Mouse (Mus musculus) small intestine, adult 2 months (tissue): ENCODE results near the gene Naa38. TPM values are rescaled to one million over a fixed set of nuclear protein-coding genes. Genes with fewer than 3 reads are reported as not detected.

ENCODE experiments used
- H3K27ac ChIP-seq: fragments of 200-500 bp; 2 replicates; pipeline ENCODE4 v1.5.1; 2012; ENCODE audit warnings: low read depth, low read length, control low read depth, inconsistent platforms; ENCODE audit not compliant: insufficient read depth
- H3K27me3 ChIP-seq: fragments of 200-500 bp; 2 replicates; pipeline ENCODE4 v1.6.1; 2012; ENCODE audit warnings: mild to moderate bottlenecking, moderate library complexity, low read length, inconsistent platforms; ENCODE audit not compliant: control insufficient read depth, insufficient read depth
- H3K36me3 ChIP-seq: fragments of 200-500 bp; 2 replicates; pipeline ENCODE4 v1.6.1; 2012; ENCODE audit warnings: mild to moderate bottlenecking, low read length, control low read depth, inconsistent platforms; ENCODE audit not compliant: control insufficient read depth, insufficient read depth
- H3K4me1 ChIP-seq: fragments of 200-500 bp; 2 replicates; pipeline ENCODE4 v1.6.1; 2012; ENCODE audit warnings: low read length, inconsistent platforms, mixed read lengths; ENCODE audit not compliant: control insufficient read depth, insufficient read depth, insufficient read length
- H3K4me3 ChIP-seq: fragments of 200-500 bp; 2 replicates; pipeline ENCODE4 v1.5.1; 2012; ENCODE audit warnings: low read depth, mild to moderate bottlenecking, control low read depth, inconsistent platforms, low read length, moderate library complexity
- CTCF ChIP-seq: fragments of 200-500 bp; IDR thresholded peaks from 2 replicates; pipeline ENCODE4 v1.5.1; 2012; ENCODE audit warnings: low read depth, mild to moderate bottlenecking, control low read depth, inconsistent platforms, low read length, moderate library complexity, mixed read lengths; ENCODE audit not compliant: insufficient replicate concordance, insufficient read length; ENCODE audit errors: extremely low read depth
- POLR2A ChIP-seq: fragments of 200-500 bp; IDR thresholded peaks from 2 replicates; pipeline ENCODE4 v1.6.1; 2012; ENCODE audit warnings: low read depth, mild to moderate bottlenecking, control low read depth, inconsistent platforms, low read length, moderate library complexity
- WGBS: fragments of 180-500 bp; shearing (Covaris S2); methylation state at CpG from one replicate; pipeline ENCODE4 v1.1.7; 2018; 5-methylcytosine and 5-hydroxymethylcytosine counted together
- polyA plus RNA-seq: library from polyadenylated mRNA; depleted of rRNA; stranded (reverse); fragments of >200 nt; gene quantifications from 2 replicates; pipeline ENCODE4 v1.2.3, GENCODE M21; 2012

Gene Naa38
- polyA plus RNA-seq, 1 experiment: 163 TPM

DNA sequence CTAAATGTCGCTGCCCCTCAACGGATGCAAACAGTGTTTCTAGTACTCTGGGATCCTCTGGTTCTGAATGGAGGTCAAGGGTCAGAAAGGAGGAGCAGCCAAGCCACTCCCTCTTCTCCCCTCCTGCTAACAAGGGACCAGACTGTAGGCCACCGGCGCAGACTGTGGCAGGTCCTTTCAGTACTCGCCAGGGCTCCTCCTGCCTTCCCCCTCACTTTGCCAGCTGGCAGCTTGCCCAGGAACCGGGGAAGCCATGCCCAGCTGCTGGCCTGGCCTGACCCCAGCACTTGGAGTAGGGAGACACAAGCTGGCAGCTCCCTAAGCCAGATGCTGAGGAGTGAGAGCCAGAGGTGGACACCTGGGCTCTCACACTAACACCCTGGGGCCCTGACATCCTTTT is 30.4 kb upstream of the Naa38 start:
- TF ChIP-seq POLR2A (peak; percentile 36; the same call in 1 of the 2 replicates), CTCF (0 out of 2 replicates have a peak, but pooled peaks have one; percentile 3)
- H3K27me3 ChIP-seq: no peaks in the 10 kb centered on the region
- H3K36me3 ChIP-seq: peaks cover 28% of the 10 kb centered on the region
- peak overlapping the region; percentile 58 for H3K4me3 ChIP-seq
- H3K4me1 ChIP-seq: peaks cover 26% of the 10 kb centered on the region
- 4% methylated on average over 6 of the region's 6 CpGs for whole genome bisulfite sequencing
- H3K27ac ChIP-seq: peak overlapping the region; percentile 98

DNA sequence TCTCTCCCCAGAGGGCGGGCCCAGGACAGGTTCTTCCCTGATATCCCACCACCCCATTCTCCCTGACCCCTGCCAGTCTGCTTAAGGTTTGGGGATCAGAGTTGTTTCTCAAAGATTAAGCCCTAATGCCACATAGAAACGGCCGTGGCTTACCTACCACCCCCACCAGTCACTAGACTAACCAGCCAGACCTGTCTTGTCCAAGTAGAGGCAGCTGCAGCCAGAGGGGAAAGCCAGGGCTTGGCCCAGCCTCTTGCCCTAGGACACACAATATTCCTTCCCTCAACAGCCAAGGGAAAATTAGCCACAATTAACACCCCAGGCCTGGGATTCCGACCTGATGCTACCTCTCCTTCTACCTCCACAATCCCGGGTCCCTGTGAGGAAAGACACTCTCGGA is 29.6 kb upstream of the Naa38 start:
- Histone ChIP-seq H3K27ac (peak overlapping the region; percentile 98), H3K4me3 (peak overlapping the region; percentile 50), H3K36me3 (peaks cover 20% of the 10 kb centered on the region), H3K27me3 (no peaks in the 10 kb centered on the region), H3K4me1 (peaks cover 26% of the 10 kb centered on the region)
- 15% methylated on average over 6 of the region's 6 CpGs for WGBS
- no peak for TF ChIP-seq POLR2A
- no peak for TF ChIP-seq CTCF

DNA sequence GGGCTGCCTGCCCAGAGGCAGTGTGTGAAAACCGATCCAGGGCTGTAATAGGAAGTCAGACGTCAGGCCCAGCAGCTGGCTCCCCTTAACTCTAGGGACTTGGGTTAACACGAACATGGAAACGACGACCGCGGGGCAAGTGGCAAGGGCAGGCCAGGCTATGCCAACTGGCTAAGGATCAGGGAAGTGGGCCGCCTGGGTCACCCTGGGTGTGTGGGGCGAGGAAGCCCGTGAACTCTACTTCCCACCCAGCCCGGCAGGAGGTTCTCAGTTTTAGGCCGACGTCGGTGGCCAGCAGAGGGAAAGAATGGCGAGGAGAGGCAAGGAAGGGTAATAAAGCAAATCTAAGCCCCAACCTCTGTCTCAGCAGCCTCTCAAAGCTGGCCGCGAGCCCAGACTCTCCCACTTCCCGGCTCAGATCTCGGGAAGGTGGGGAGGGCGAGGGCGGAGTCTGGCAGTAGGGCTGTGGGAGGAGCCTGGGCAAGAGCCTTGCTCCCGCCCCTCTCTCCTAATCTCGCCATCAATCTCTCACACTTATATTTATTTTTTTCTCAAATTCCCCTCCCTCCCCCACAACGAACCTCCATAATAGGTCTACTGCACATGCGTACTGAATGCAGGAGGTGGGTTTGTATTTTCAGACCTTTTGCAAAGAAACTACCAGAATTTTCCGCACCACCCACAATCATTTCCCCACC is 29.0 kb upstream of the Naa38 start:
- WGBS: under 1% methylated on average over 26 of the region's 26 CpGs
- Histone ChIP-seq H3K27me3 (no peaks in the 10 kb centered on the region), H3K27ac (peak overlapping the region; percentile 98), H3K36me3 (peaks cover 15% of the 10 kb centered on the region), H3K4me1 (peaks cover 25% of the 10 kb centered on the region), H3K4me3 (peak overlapping the region; percentile 50)
- TF ChIP-seq POLR2A (peak; percentile 70), CTCF (no peak)

DNA sequence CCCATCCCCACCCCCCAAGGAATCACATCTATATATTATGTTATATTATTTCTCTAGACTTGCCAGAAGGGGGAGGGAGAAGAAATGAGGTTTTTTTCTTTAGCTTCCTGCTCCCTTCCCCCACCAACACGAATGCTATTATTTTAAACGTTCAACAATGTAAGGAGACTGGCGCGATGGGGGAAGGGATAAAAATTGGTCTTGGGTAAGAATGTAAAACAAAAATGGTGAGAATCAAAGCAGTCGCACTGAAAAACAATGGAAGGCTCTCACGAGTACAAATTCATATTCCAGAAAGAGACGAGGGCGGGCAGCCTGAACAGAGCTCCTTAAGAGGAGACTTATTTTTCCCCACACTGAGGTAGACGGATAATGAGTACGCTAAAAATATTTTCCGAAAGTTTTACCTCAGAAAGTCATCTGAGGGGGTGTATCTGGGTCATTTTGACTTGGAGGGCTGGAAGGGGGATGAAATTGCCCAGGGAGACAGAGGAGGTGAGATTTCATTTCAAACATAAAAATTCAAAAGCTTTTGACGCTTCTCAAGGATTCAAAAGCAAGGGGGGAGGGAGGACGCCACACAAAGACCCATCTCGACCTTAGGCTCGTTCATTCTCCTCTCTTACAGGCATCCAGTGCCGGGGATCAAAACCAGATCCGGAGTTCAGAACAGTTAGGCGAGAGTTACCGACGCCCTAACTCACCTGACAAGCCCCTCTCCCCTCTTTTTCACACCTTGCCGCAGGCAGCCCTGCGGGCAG is 28.3 kb upstream of the Naa38 start:
- H3K27ac ChIP-seq: peak overlapping the region; percentile 81
- under 1% methylated on average over 22 of the region's 22 CpGs for WGBS

DNA sequence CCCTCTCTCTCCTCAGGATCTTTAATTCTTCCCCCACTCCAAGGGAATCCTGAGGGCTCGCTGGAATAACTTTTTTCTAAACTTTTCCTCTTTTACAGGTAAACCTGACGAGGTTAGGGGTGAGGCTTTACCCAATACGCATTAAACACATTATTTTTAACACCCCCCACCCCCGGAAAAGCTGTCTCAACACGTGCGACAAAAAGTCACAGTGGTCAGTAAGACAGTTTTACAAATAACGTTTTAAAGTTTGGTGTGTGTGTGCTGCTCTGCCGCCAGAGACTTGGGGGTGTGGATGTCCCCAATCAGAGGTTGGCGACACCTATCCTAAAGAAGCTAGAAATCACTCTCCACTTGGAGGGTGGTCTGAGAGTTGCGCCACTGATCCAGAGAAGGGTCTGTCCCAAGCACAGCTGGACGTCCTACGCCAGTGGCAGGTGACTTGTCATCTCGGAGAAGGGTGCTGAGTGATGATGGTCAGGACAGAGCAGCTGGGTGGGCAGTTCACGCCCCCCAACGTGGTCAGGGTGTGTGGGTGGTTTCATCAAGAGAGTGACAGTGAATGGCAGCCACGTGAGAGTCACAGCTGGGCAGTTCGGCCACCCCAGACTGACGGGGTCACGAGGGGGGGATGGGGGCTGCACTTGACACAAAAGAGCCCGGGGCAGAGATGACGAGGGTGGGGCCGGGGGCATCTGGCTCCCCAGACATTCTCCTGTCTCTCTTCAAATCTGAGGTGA is 27.5 kb upstream of the Naa38 start:
- 2% methylated on average over 22 of the region's 22 CpGs for WGBS

More for the DNA sequence above, 28.3 kb upstream of the Naa38 start:
- Histone ChIP-seq H3K4me3 (peak overlapping the region; percentile 89), H3K36me3 (peaks cover 9% of the 10 kb centered on the region), H3K4me1 (peaks cover 22% of the 10 kb centered on the region), H3K27me3 (no peaks in the 10 kb centered on the region)
- TF ChIP-seq POLR2A: no peak
- no peak for TF ChIP-seq CTCF

DNA sequence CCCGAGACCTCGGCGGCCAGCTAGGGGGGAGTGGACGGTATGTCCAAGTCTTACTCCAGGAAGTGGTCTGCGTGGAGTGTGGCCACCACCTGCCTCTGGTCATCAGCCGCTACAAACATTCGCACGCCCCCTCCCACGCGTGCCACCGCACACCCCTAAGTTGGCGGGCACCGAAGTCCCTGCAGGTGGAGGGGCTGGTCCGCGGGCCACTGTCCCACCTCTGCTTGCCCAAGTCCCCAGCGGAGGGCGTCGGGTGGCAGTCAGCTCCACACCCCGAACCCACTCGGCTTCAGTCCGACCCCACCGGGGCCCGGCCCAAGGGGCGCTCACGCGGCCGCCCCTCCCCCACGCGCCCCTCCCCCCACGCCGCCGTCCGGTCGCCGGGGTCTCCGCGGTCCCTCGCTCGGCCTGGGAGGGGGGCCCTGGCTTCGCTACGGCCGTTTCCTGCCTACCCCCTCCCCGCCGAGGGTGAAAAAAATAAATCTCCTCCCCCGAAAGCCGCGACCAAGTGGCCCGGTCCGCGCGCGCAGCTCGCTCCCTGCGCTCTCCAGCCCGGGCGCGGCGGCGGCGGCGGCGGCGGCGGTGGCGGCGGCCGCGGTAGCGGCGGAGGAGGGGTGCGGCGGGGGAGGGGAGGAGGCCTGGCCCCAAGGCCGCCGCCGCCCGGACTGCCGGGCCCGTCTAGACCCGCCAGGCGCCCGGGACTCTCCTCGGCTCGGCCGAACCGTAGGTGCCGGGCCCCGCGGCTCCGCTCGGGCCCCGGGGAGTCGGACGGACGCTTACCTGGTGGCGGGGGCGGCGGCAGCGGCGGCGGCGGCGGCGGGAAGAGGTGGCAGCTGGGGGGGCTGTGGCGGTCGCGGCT is 26.7 kb upstream of the Naa38 start:
- under 1% methylated on average over 98 of the region's 106 CpGs for WGBS
- 0 out of 2 replicates have a peak, but pooled peaks have one; percentile 8 for TF ChIP-seq POLR2A
- no peak for TF ChIP-seq CTCF
- Histone ChIP-seq H3K27me3 (no peaks in the 10 kb centered on the region), H3K36me3 (0 out of 2 replicates have a peak, but pooled peaks cover under 1% of the 10 kb centered on the region), H3K4me1 (peaks cover 27% of the 10 kb centered on the region), H3K4me3 (peak overlapping the region; percentile 89), H3K27ac (peak overlapping the region; percentile 84)

More for the DNA sequence above, 27.5 kb upstream of the Naa38 start:
- TF ChIP-seq POLR2A: no peak
- TF ChIP-seq CTCF: no peak
- H3K27ac ChIP-seq: peak overlapping the region; percentile 84
- H3K36me3 ChIP-seq: peaks cover 4% of the 10 kb centered on the region
- H3K4me3 ChIP-seq: peak overlapping the region; percentile 89
- H3K4me1 ChIP-seq: peaks cover 24% of the 10 kb centered on the region
- no peaks in the 10 kb centered on the region for H3K27me3 ChIP-seq
